Mouse (Mus musculus) olfactory bulb, adult 2 months (tissue): Measurements from ENCODE around the gene Immp2l. TPM values are rescaled to one million over a fixed set of nuclear protein-coding genes. Genes with fewer than 3 reads are reported as not detected.

ENCODE experiments used
- H3K27ac ChIP-seq: fragments of 200-500 bp; 2 replicates; pipeline ENCODE4 v1.5.1; 2012; ENCODE audit warnings: low read depth, low read length; ENCODE audit not compliant: insufficient read depth
- H3K4me1 ChIP-seq: fragments of 200-500 bp; 2 replicates; pipeline ENCODE4 v1.6.1; 2012; ENCODE audit warnings: low read length; ENCODE audit not compliant: control insufficient read depth, insufficient read depth
- H3K4me3 ChIP-seq: fragments of 200-500 bp; 2 replicates; pipeline ENCODE4 v1.5.1; 2012; ENCODE audit warnings: mild to moderate bottlenecking, low read depth, low read length, moderate library complexity; ENCODE audit not compliant: insufficient read depth
- CTCF ChIP-seq: fragments of 200-500 bp; IDR thresholded peaks from 2 replicates; pipeline ENCODE4 v1.5.1; 2012; ENCODE audit warnings: low read depth, mild to moderate bottlenecking, low read length, moderate library complexity; ENCODE audit not compliant: insufficient read depth
- POLR2A ChIP-seq: fragments of 200-500 bp; IDR thresholded peaks from 2 replicates; pipeline ENCODE4 v1.6.1; 2012; ENCODE audit warnings: mild to moderate bottlenecking, low read depth, low read length, moderate library complexity; ENCODE audit not compliant: insufficient read depth
- WGBS: fragments of 180-500 bp; shearing (Covaris S2); methylation state at CpG from one replicate; pipeline ENCODE4 v1.1.7; 2018; 5-methylcytosine and 5-hydroxymethylcytosine counted together
- polyA plus RNA-seq: library from polyadenylated mRNA; stranded (reverse); fragments of >200 nt; gene quantifications from 2 replicates; pipeline ENCODE4 v1.2.4, GENCODE M21; 2012; ENCODE audit warnings: low replicate concordance; ENCODE audit not compliant: missing spikeins, insufficient read depth, insufficient read length

Immp2l gene
- polyA plus RNA-seq, 1 experiment, result not detected

- H3K27ac ChIP-seq, result no peak overlapping the region
- no peak overlapping the region for H3K4me3 ChIP-seq
- 87% methylated on average over 4 of the region's 4 CpGs for WGBS
- no peaks in the 10 kb centered on the region; the same call in 1 of the 2 replicates for H3K4me1 ChIP-seq
- TF ChIP-seq CTCF, result no peak
- no peak for TF ChIP-seq POLR2A
These were observed 504.5 kb downstream of the Immp2l start for GRCm38 (mm10) chr12:41528410-41528809.

- no peaks in the 10 kb centered on the region for H3K4me1 ChIP-seq
- 81% methylated on average over 5 of the region's 5 CpGs for WGBS
- H3K4me3 ChIP-seq, result no peak overlapping the region
- no peak overlapping the region for H3K27ac ChIP-seq
- TF ChIP-seq POLR2A, result no peak
- no peak for TF ChIP-seq CTCF
These were observed 516.1 kb downstream of the Immp2l start for GRCm38 (mm10) chr12:41539989-41540388.

DNA sequence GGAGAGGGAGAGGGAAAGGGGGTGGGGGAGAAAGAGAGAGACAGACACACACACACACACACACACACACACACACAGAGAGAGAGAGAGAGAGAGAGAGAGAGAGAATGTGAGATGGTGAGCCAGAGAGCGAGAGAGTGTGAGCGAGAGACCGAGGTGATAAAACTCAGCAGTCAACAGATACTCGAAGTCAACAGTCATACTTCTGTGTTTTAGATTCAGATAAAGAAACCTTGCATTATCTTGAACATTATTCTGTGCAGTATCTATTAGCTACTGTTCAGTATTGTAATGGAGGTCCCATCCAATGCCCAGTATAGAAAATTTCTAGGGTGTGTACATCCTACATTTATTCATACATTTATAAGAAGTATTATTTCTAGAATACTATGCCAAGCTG lies 527.7 kb downstream of the Immp2l start:
- no peak overlapping the region for H3K4me3 ChIP-seq
- H3K27ac ChIP-seq, result no peak overlapping the region
- no peak for TF ChIP-seq POLR2A
- TF ChIP-seq CTCF, result no peak
- 90% methylated on average over 4 of the region's 4 CpGs for WGBS
- no peaks in the 10 kb centered on the region for H3K4me1 ChIP-seq

- H3K27ac ChIP-seq, result no peak overlapping the region
- TF ChIP-seq POLR2A (no peak), CTCF (no peak)
- no peak overlapping the region for H3K4me3 ChIP-seq
- H3K4me1 ChIP-seq, result no peaks in the 10 kb centered on the region
- 73% methylated on average over 3 of the region's 3 CpGs for WGBS
These were observed 533.9 kb downstream of the Immp2l start for GRCm38 (mm10) chr12:41557832-41558231.

GRCm38 (mm10) chr12:41558956-41559735 lies 535.3 kb downstream of the Immp2l start:
- no peaks in the 10 kb centered on the region for H3K4me1 ChIP-seq
- TF ChIP-seq POLR2A, result no peak
- TF ChIP-seq CTCF, result no peak
- H3K4me3 ChIP-seq, result no peak overlapping the region
- 58% methylated on average over 5 of the region's 5 CpGs for WGBS
- H3K27ac ChIP-seq, result no peak overlapping the region

GRCm38 (mm10) chr12:41565540-41566432 lies 541.9 kb downstream of the Immp2l start:
- Histone ChIP-seq H3K27ac (no peak overlapping the region), H3K4me1 (peaks cover 3% of the 10 kb centered on the region; the same call in 1 of the 2 replicates), H3K4me3 (no peak overlapping the region)
- 48% methylated on average over 18 of the region's 18 CpGs for WGBS
- no peak for TF ChIP-seq POLR2A
- TF ChIP-seq CTCF, result no peak

DNA sequence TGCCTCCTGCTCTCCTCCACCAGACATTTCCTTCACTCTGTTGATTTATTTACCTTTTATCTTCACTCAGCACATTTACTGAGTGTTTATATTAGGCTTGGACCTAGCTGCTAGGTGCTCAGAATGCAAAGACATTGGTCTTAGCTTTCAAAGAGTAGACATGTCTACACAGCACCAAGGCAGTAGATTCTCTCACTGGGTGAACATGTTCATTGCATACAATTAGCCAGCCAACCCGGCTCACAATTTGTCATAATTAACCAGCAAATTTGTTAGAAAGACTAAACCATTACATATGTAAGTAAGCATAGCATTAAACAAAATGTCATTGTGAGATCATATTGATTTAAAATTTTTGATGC lies 542.5 kb downstream of the Immp2l start:
- TF ChIP-seq CTCF (no peak), POLR2A (no peak)
- Histone ChIP-seq H3K4me1 (peaks cover 3% of the 10 kb centered on the region; the same call in 1 of the 2 replicates), H3K4me3 (no peak overlapping the region), H3K27ac (no peak overlapping the region)
- WGBS, result 36% methylated on average over 1 of the region's 1 CpGs

DNA sequence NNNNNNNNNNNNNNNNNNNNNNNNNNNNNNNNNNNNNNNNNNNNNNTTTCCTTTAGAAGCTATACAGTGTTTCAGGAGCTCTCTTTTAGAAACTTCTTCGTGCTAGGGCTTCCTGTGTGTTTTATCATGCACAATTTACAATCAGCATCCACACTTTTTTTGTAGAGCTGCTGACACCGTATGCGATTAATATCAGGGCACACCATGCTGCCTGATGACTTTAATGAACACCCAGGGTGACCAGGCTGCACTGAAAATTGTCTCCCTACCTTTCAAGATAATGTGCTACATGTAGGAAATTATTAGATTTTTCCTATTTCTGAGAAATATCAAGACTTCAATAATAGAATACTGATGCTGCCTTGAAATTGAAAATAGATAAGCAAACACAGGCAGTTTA lies 549.9 kb downstream of the Immp2l start:
- 44% methylated on average over 3 of the region's 3 CpGs for WGBS
- no peaks in the 10 kb centered on the region for H3K4me1 ChIP-seq
- TF ChIP-seq CTCF, result no peak
- TF ChIP-seq POLR2A, result no peak
- H3K27ac ChIP-seq, result no peak overlapping the region
- H3K4me3 ChIP-seq, result no peak overlapping the region

GRCm38 (mm10) chr12:41575221-41575620 lies 551.3 kb downstream of the Immp2l start:
- WGBS, result 67% methylated on average over 4 of the region's 4 CpGs
- Histone ChIP-seq H3K4me3 (no peak overlapping the region), H3K4me1 (no peaks in the 10 kb centered on the region), H3K27ac (no peak overlapping the region)
- TF ChIP-seq POLR2A, result no peak
